Mouse (Mus musculus) ES-E14 (cell line): ENCODE data around the gene Arpc3. TPM values are rescaled to one million over a fixed set of nuclear protein-coding genes. Genes with fewer than 3 reads are reported as not detected.
A peak's percentile ranks its signal among the peaks of the same experiment; 100 is the strongest.

Source experiments
- DNase-seq: peaks from one replicate; pipeline ENCODE4 v3.0.0-alpha.2; 2013; ENCODE audit warnings: low read depth, low spot score
- H3K27ac ChIP-seq: 2 replicates; pipeline ENCODE4 v1.5.1; 2012; ENCODE audit warnings: low read depth, mild to moderate bottlenecking, low read length, moderate library complexity, mixed read lengths; ENCODE audit not compliant: poor library complexity, insufficient read depth, severe bottlenecking
- H3K36me3 ChIP-seq: 2 replicates; pipeline ENCODE4 v1.6.1; 2012; ENCODE audit warnings: mild to moderate bottlenecking, low read length, moderate library complexity, mixed read lengths; ENCODE audit not compliant: control insufficient read depth, poor library complexity, insufficient read depth, severe bottlenecking
- H3K4me1 ChIP-seq, 2 experiments: fragments of 150-350 bp in 1 of 2; sonication (generic) in 1 of 2; 2 replicates each; pipeline ENCODE4 v1.6.1; 2012; ENCODE audit warnings: low read length in 2 of 2, mild to moderate bottlenecking in 1 of 2, mixed read lengths in 1 of 2; ENCODE audit not compliant: control insufficient read depth in 2 of 2, insufficient read depth in 2 of 2, poor library complexity in 1 of 2
- H3K4me3 ChIP-seq, 2 experiments: fragments of 150-350 bp in 1 of 2; sonication (generic) in 1 of 2; 2 replicates each; pipeline ENCODE4 v1.5.1; 2012; ENCODE audit warnings: low read length in 2 of 2, low read depth in 1 of 2, mild to moderate bottlenecking in 1 of 2, mixed read lengths in 1 of 2; ENCODE audit not compliant: insufficient read depth in 1 of 2, poor library complexity in 1 of 2, severe bottlenecking in 1 of 2
- H3K9ac ChIP-seq: 2 replicates; pipeline ENCODE4 v1.6.1; 2012; ENCODE audit warnings: low read depth, mild to moderate bottlenecking, low read length, mixed read lengths; ENCODE audit not compliant: poor library complexity, insufficient read depth, severe bottlenecking
- H3K9me3 ChIP-seq: fragments of 150-350 bp; sonication (generic); 2 replicates; pipeline ENCODE4 v1.6.1; 2012; ENCODE audit warnings: low read depth, mild to moderate bottlenecking, low read length; ENCODE audit not compliant: control insufficient read depth, insufficient read depth
- CHD2 ChIP-seq: IDR thresholded peaks from 2 replicates; pipeline ENCODE4 v1.6.1; 2014; ENCODE audit warnings: mild to moderate bottlenecking, low read depth, low read length, inconsistent platforms
- HCFC1 ChIP-seq: IDR thresholded peaks from 2 replicates; pipeline ENCODE4 v1.6.1; 2012; ENCODE audit warnings: low read length, inconsistent platforms, borderline replicate concordance; ENCODE audit not compliant: insufficient read depth
- MAFK ChIP-seq: IDR thresholded peaks from 2 replicates; pipeline ENCODE4 v1.6.1; 2014; ENCODE audit warnings: mild to moderate bottlenecking, low read depth, low read length, inconsistent platforms; ENCODE audit not compliant: insufficient read depth
- ZC3H11A ChIP-seq: IDR thresholded peaks from 2 replicates; pipeline ENCODE4 v1.6.1; 2012; ENCODE audit warnings: low read depth, mild to moderate bottlenecking, inconsistent platforms, low read length, borderline replicate concordance
- ZNF384 ChIP-seq: IDR thresholded peaks from 2 replicates; pipeline ENCODE4 v1.6.1; 2012; ENCODE audit warnings: low read depth, low read length, inconsistent platforms
- in situ Hi-C, 2 experiments: fragments of 600-800 bp; cut with MboI; formaldehyde crosslinking; loops; one replicate each; pipeline ENCODE4 v1.15.1; 2025; ENCODE audit warnings: low sequenced_read_pairs in 2 of 2, inconsistent platforms in 1 of 2; ENCODE audit not compliant: unreplicated experiment in 2 of 2
- total RNA-seq: library from RNA; depleted of rRNA; stranded (reverse); fragments of 300-350 nt; gene quantifications from 2 replicates; pipeline ENCODE4 v1.2.3, GENCODE M21; 2012

Gene Arpc3
- total RNA-seq, 1 experiment: 165 TPM

GRCm38 (mm10) chr5:122393887-122394286 is 2.2 kb downstream of the Arpc3 start:
- no peak overlapping the region for H3K27ac ChIP-seq
- no peaks in the 10 kb centered on the region for H3K9me3 ChIP-seq
- DNase-seq: no peak
- H3K4me3 ChIP-seq: no peak overlapping the region
- no peak for TF ChIP-seq MAFK
- TF ChIP-seq ZC3H11A: 0 out of 2 replicates have a peak, but pooled peaks have one; percentile 18
- in situ Hi-C loops: no loop called here
- H3K36me3 ChIP-seq: peaks cover 6% of the 10 kb centered on the region
- peaks cover 1 to 4% of the 10 kb centered on the region in 2 experiments; a peak in 1 of 4 replicates for H3K4me1 ChIP-seq
- H3K9ac ChIP-seq: no peak overlapping the region

GRCm38 (mm10) chr5:122396791-122397190 is 5.1 kb downstream of the Arpc3 start:
- TF ChIP-seq ZNF384: no peak
- TF ChIP-seq CHD2: peak; percentile 75
- Histone ChIP-seq H3K36me3 (peaks cover 3% of the 10 kb centered on the region; the same call in 1 of the 2 replicates), H3K4me1 (peaks cover 1 to 4% of the 10 kb centered on the region in 2 experiments; a peak in 1 of 4 replicates), H3K9me3 (no peaks in the 10 kb centered on the region), H3K27ac (no peak overlapping the region), H3K4me3 (peak overlapping the region in 1 of 2 experiments; percentile 18; a peak in 2 of 4 replicates), H3K9ac (0 out of 2 replicates have a peak overlapping the region, but pooled peaks have one; percentile 13)
- in situ Hi-C loops: no loop called here
- DNase-seq: no peak

GRCm38 (mm10) chr5:122397495-122397894 is 5.8 kb downstream of the Arpc3 start:
- Histone ChIP-seq H3K4me1 (peaks cover 1 to 3% of the 10 kb centered on the region in 2 experiments; a peak in 1 of 4 replicates), H3K9me3 (no peaks in the 10 kb centered on the region), H3K4me3 (no peak overlapping the region), H3K9ac (no peak overlapping the region), H3K27ac (no peak overlapping the region), H3K36me3 (peaks cover 8% of the 10 kb centered on the region; the same call in 1 of the 2 replicates)
- DNase-seq: no peak
- TF ChIP-seq ZNF384 (no peak), CHD2 (no peak), HCFC1 (no peak), ZC3H11A (no peak), MAFK (no peak)
- in situ Hi-C loops: no loop called here

- Histone ChIP-seq H3K27ac (no peak overlapping the region), H3K9me3 (no peaks in the 10 kb centered on the region), H3K4me3 (no peak overlapping the region), H3K36me3 (peaks cover 25% of the 10 kb centered on the region), H3K9ac (no peak overlapping the region), H3K4me1 (no peaks in the 10 kb centered on the region)
- in situ Hi-C loops: loop anchor here in 1 of 2 experiments (10.0 kb wide), 1 partner anchor 235 kb away; no protein-coding TSS in a partner anchor
- no peak for TF ChIP-seq ZC3H11A
- TF ChIP-seq MAFK: no peak
- TF ChIP-seq HCFC1: no peak
- TF ChIP-seq CHD2: no peak
- no peak for TF ChIP-seq ZNF384
- DNase-seq: no peak
Observed at GRCm38 (mm10) chr5:122399871-122400270, 8.2 kb downstream of the Arpc3 start.
